Mouse (Mus musculus) heart, embryonic 12.5 days (tissue): ENCODE measurements around the gene Rpl38. TPM values are rescaled to one million over a fixed set of nuclear protein-coding genes. Genes with fewer than 3 reads are reported as not detected.

Experiments
- ATAC-seq: fragments of 200-750 bp; cut with Nextera tagmentation; 2 replicates; pipeline ENCODE4 v1.8.0; 2017; ENCODE audit warnings: moderate TSS enrichment, moderate library complexity; ENCODE audit not compliant: insufficient number of reproducible peaks, low FRiP score
- H3K27ac ChIP-seq: fragments of 300-500 bp; sonication (generic); 2 replicates; pipeline ENCODE4 v1.5.1; 2016; ENCODE audit warnings: mild to moderate bottlenecking, moderate library complexity; ENCODE audit not compliant: poor library complexity, severe bottlenecking
- H3K27me3 ChIP-seq: fragments of 300-500 bp; sonication (generic); replicated peaks from 2 replicates; pipeline ENCODE4 v1.6.1; 2016; ENCODE audit warnings: mild to moderate bottlenecking, moderate library complexity
- H3K36me3 ChIP-seq: fragments of 300-500 bp; sonication (generic); 2 replicates; pipeline ENCODE4 v1.6.1; 2016; ENCODE audit warnings: mild to moderate bottlenecking, moderate library complexity
- H3K4me1 ChIP-seq: fragments of 300-500 bp; sonication (generic); replicated peaks from 2 replicates; pipeline ENCODE4 v1.6.1; 2016; ENCODE audit warnings: mild to moderate bottlenecking
- H3K4me2 ChIP-seq: fragments of 300-500 bp; sonication (generic); 2 replicates; pipeline ENCODE4 v1.6.1; 2016; ENCODE audit warnings: mild to moderate bottlenecking, moderate library complexity
- H3K4me3 ChIP-seq: fragments of 300-500 bp; sonication (generic); 2 replicates; pipeline ENCODE4 v1.5.1; 2016; ENCODE audit warnings: mild to moderate bottlenecking
- H3K9ac ChIP-seq: fragments of 300-500 bp; sonication (generic); 2 replicates; pipeline ENCODE4 v1.6.1; 2016; ENCODE audit warnings: mild to moderate bottlenecking, moderate library complexity
- H3K9me3 ChIP-seq: fragments of 300-500 bp; sonication (generic); replicated peaks from 2 replicates; pipeline ENCODE4 v1.6.1; 2016; ENCODE audit warnings: mild to moderate bottlenecking, moderate library complexity
- WGBS: fragments of 180-500 bp; shearing (Covaris S2); methylation state at CpG from one replicate; pipeline ENCODE4 v1.1.7; 2016; 5-methylcytosine and 5-hydroxymethylcytosine counted together
- polyA plus RNA-seq: library from polyadenylated mRNA; unstranded; fragments of >200 nt; fragmentation: Nextera tagmentation; extraction: Ambion mirVana; gene quantifications from 2 replicates; pipeline ENCODE4 v1.2.1, GENCODE M21; 2016

Rpl38 gene
- polyA plus RNA-seq, 1 experiment from 2014 or later, result 816 TPM

DNA sequence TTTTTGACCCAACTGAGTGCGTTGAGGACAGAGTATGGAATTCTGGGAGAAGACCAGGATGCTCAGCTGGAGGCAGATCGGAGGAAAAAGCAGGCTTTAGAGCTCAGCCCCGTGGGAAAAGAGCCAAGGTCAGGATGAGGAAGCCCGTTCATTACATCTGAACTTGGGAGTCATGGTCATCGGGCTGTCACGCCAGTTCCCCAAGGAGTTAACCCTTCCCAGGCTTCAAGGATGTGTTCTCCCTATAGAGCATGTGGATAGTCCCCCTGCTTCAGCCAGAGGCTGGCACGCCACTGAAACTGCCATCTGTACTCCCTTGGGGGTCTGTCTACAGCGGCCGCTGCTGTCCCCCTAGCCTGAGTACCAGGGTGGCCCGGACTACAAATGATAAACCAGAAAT, 12.0 kb downstream of the Rpl38 start:
- WGBS, result 57% methylated on average over 10 of the region's 10 CpGs
- no peak overlapping the region for H3K9ac ChIP-seq
- H3K9me3 ChIP-seq, result no peaks in the 10 kb centered on the region
- no peaks in the 10 kb centered on the region for H3K36me3 ChIP-seq
- H3K4me3 ChIP-seq, result no peak overlapping the region
- ATAC-seq, result no peak
- H3K4me1 ChIP-seq, result peaks cover 52% of the 10 kb centered on the region
- peaks cover 8% of the 10 kb centered on the region; the same call in 1 of the 2 replicates for H3K27me3 ChIP-seq
- no peak overlapping the region for H3K4me2 ChIP-seq
- H3K27ac ChIP-seq, result no peak overlapping the region

DNA sequence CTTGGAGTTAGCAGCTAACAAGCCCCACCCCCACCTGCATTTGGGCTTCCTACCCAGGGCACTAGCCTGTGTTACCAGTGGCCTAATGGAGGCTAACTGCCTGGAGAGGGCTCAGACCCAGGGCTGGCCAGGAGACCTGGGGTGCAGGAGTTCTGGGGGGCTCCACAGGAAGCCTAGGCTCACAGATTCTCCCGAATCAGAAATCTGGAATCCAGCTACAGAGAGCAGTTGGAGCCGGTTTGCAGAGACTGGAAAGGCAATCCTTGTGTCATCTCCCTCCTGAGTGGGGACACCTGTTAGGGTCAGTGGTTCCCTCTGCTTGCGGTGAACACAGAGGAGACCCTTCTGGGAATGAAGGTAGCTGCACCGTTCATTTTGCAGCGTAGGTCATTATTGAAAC, 12.7 kb downstream of the Rpl38 start:
- peaks cover 57% of the 10 kb centered on the region for H3K4me1 ChIP-seq
- H3K9ac ChIP-seq, result no peak overlapping the region
- no peak overlapping the region for H3K4me2 ChIP-seq
- H3K27ac ChIP-seq, result no peak overlapping the region
- H3K9me3 ChIP-seq, result no peaks in the 10 kb centered on the region
- peaks cover 8% of the 10 kb centered on the region; the same call in 1 of the 2 replicates for H3K27me3 ChIP-seq
- no peak for ATAC-seq
- 70% methylated on average over 5 of the region's 5 CpGs for WGBS
- no peak overlapping the region for H3K4me3 ChIP-seq
- no peaks in the 10 kb centered on the region for H3K36me3 ChIP-seq

DNA sequence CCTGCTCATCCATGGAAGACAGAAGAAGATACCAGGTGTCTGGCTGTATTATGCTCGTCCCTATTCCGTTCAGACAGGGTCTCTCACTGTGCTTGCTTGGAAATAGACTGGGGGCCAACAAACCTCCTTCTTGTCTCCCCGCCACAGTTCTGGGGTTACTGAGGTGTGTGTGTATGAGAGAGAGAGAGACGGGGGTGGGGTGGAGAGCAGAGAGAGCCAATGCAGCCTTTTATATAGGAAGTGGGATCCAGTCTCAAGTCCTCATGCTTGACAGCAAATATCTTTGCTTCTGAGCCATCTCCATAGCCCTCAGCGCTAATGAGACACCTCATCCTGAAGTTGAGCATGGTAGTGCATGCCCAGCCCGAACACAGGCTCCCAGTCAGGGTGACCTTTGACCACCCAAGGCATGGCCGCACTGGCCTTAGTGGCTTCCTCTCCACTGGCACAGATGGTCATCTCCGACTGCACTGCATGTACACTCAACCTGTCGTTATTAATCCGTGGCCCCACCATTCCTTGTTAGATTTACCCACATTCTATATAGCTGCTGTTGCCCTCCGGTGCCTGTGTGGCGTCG, 14.1 kb downstream of the Rpl38 start:
- H3K27ac ChIP-seq, result no peak overlapping the region
- no peaks in the 10 kb centered on the region for H3K36me3 ChIP-seq
- H3K4me2 ChIP-seq, result no peak overlapping the region
- no peak overlapping the region for H3K4me3 ChIP-seq
- ATAC-seq, result no peak
- peaks cover 45% of the 10 kb centered on the region for H3K4me1 ChIP-seq
- no peaks in the 10 kb centered on the region for H3K9me3 ChIP-seq
- H3K27me3 ChIP-seq, result no peaks in the 10 kb centered on the region
- 91% methylated on average over 13 of the region's 13 CpGs for WGBS
- no peak overlapping the region for H3K9ac ChIP-seq

DNA sequence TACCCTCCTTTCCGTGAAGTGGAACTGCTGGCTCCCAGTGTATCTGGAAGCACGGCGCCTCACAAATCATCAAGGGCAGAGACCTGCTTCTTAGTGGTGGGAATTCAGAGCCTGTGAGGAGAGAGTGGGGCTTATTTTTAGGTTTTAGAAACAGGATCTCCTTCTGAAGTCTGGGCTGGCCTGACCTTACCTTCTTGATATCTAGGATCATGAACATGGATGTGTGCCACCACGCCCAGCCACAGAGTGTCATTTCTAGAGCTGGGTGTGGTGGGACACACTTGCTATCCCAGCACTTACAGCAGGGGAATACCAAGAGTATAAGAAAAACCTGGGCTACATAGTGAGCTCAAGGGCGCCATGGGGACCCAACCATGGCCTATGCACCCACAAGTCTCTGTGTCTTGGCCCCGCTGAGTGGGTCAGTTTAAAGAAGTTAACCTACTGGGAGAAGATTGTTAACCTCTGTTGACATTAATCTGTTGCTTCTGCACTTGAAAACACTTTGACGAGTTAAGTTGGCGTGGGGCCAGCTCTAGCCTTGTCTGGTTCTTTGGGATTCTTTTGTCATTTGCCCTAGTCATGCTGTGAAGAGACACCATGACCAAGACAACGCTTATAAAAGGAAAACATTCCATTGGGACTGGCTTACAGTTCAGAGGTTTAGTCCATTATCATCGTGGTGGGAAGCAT, 14.9 kb downstream of the Rpl38 start:
- WGBS, result 86% methylated on average over 10 of the region's 10 CpGs
- Histone ChIP-seq H3K27ac (no peak overlapping the region), H3K9me3 (no peaks in the 10 kb centered on the region), H3K4me1 (peaks cover 45% of the 10 kb centered on the region), H3K4me2 (no peak overlapping the region), H3K36me3 (no peaks in the 10 kb centered on the region), H3K4me3 (no peak overlapping the region), H3K9ac (no peak overlapping the region), H3K27me3 (no peaks in the 10 kb centered on the region)
- no peak for ATAC-seq

DNA sequence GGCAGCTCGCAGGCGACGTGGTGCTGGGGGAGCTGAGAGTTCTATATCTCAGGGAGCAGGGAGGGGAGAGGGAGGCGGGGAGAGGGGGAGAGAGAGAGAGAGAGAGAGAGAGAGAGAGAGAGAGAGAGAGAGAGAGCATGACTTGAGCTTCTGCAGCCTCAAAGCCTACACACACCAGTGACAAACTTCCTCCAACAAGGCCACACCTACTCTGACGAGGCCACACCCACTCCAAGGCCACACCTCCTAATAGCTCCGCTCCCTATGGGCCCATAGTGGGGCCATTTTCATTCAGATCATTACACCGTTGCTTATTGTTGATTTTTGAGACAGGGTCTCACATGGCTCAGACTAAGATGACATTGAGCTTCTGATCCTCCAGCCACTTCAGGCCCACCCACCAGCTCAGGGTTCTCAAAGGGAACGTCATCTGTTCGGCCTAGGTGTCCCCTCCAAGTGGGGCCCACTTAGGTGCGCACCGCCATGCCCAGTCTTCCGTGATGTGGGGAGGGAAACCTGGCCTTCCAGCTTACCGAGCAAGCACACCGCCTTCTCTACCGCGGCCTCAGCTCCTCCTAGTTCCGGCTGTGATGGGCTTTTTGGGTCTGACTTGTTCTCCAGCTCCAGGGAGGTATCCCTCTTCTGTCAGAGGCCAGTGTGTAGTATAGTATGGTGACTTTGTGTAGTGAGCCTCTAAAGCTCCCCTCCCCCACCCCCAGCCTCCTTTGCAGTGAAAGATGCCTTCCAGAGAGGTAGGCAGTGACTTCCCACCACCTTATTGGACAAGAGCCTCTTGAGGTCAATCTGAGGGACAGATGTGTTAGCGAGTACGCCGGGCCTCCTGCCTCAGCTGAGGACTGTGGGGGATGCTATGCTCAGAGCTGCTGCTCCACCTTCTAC, 15.6 kb downstream of the Rpl38 start:
- H3K4me2 ChIP-seq, result peak overlapping the region; percentile 3; the same call in 1 of the 2 replicates
- peak; percentile 23; the same call in 1 of the 2 replicates for ATAC-seq
- H3K27me3 ChIP-seq, result no peaks in the 10 kb centered on the region
- no peaks in the 10 kb centered on the region for H3K9me3 ChIP-seq
- peaks cover 43% of the 10 kb centered on the region for H3K4me1 ChIP-seq
- H3K36me3 ChIP-seq, result no peaks in the 10 kb centered on the region
- WGBS, result 61% methylated on average over 20 of the region's 20 CpGs
- no peak overlapping the region for H3K9ac ChIP-seq
- no peak overlapping the region for H3K4me3 ChIP-seq
- H3K27ac ChIP-seq, result no peak overlapping the region

DNA sequence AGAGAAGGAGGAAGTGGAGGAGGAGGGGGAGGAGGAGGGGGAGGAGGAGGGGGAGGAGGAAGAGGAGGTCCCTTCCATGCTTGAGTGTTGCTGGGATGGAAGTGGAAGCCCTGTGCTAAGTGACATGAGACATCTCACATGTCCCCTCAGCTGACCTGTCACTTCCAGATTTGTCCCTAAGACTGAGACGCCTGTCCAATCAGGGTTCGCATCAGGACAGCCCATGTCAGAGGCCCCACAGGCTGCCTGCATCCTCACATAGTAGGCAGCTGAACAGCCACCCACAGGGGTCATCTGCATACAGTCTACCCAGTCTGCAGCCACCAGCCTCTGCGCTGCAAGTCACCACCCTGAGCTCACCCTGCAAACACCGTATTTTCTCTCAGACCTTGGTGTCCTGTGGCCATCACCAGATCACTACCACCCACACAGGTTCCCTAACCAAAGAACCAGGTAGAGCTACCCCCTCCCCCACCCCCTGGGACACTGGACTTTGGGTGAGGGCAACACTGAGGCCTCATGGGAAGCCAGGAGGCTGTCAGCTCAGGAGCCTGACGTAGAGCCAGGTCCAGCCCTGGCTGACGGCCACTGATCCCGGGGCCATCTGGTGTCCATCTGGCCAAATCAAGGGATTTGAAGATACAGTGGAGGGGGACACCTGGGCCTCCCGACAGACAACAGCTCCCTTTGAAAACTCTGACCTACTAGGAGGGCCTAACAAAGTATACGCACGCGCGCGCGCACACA, 16.5 kb downstream of the Rpl38 start:
- no peaks in the 10 kb centered on the region for H3K9me3 ChIP-seq
- peak overlapping the region; percentile 53; the same call in 1 of the 2 replicates for H3K27ac ChIP-seq
- H3K4me3 ChIP-seq, result no peak overlapping the region
- H3K4me2 ChIP-seq, result no peak overlapping the region
- no peak for ATAC-seq
- peaks cover 35% of the 10 kb centered on the region for H3K4me1 ChIP-seq
- 52% methylated on average over 14 of the region's 14 CpGs for WGBS
- no peaks in the 10 kb centered on the region for H3K27me3 ChIP-seq
- no peak overlapping the region for H3K9ac ChIP-seq
- no peaks in the 10 kb centered on the region for H3K36me3 ChIP-seq

DNA sequence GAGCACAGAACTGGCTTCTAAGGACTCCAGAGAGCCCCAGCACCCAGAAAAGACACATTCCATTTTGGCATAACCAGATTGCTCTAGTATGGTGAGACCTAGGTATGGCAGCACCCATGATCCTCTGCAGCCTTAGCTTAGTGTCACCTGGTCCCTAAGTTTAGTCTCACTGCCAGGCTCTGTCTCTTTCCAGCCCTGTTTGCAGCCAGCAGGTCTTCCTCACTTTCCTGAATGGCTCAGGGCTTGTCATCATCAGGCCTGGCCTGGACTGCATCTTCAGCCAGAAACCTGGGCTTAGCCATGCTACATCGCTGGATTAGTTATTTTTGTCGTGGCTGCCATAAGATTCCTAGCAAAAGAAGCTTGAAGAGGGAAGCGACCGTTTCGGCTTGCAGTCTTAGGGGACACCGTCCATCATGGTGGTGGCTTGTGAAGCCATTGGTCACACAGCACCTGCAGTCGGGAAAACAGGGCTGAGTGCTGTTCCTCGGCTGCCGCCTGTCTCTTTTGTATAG, 17.3 kb downstream of the Rpl38 start:
- no peak for ATAC-seq
- H3K9ac ChIP-seq, result no peak overlapping the region
- no peak overlapping the region for H3K4me3 ChIP-seq
- no peak overlapping the region for H3K27ac ChIP-seq
- peaks cover 27% of the 10 kb centered on the region for H3K4me1 ChIP-seq
- no peaks in the 10 kb centered on the region for H3K36me3 ChIP-seq
- H3K9me3 ChIP-seq, result no peaks in the 10 kb centered on the region
- 62% methylated on average over 9 of the region's 9 CpGs for WGBS
- H3K4me2 ChIP-seq, result no peak overlapping the region
- H3K27me3 ChIP-seq, result no peaks in the 10 kb centered on the region

DNA sequence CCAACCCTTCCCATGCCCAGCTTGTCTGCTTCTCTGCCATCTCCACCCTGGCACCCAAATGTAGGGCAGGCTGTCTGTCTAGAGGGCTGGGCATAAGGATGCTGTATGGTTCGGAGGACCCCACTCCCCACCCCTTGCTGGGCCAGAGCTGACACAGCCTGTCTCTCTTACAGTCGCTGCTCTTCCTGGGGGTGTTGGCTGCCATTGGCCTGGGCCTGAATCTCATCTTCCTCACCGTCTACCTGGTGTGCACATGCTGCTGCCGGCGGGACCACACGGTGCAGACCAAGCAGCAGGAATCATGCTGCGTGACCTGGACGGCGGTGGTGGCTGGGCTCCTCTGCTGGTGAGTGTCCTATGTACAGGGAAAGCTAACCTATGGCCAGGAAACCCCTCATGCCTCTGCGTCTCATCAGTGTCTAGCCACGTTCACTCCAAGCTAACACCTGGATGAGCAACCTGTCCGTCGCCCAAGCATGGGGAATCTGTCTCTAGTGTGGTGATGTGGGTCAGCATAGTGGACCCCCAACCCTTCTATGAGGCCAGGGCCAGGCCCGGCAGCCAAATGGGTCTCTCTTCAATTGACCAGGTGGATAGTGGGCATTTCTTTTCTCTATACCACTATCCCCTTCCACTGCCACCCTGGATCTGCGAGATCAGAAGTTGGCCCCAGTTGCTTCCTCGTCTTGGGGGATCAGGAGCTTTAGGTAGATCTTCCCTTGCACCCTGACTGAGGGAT, 18.1 kb downstream of the Rpl38 start:
- Histone ChIP-seq H3K4me1 (peaks cover 22% of the 10 kb centered on the region), H3K4me2 (no peak overlapping the region), H3K36me3 (no peaks in the 10 kb centered on the region), H3K27me3 (no peaks in the 10 kb centered on the region), H3K9me3 (no peaks in the 10 kb centered on the region), H3K9ac (no peak overlapping the region), H3K4me3 (no peak overlapping the region), H3K27ac (no peak overlapping the region)
- ATAC-seq, result no peak
- WGBS, result 89% methylated on average over 16 of the region's 16 CpGs

DNA sequence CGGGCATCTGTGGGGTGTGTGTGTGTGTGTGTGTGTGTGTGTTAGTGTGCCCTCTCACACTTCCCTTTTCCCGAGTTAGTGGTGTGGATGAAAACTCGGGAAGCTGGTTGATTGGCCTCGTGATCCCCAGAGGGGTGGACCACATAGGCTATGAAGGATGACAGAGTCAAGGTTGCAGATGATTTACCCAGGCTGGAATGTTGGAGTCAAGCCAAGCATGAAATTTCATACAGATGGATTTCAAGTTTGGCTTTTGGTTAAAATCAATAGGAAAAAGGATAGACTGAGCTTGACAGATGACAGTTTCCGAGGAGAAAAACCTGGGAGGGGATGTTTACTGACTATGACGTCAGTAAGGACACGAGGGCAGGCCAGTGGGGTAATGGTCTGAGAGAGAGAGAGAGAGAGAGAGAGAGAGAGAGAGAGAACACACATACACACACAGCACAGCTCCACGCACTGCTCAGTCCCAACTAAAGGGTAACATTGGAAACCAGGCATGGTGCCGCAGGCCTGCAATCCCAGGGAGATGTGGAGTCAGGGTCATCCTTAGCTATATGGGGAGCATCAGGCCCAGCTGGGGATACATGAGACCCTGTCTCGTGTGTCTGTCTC, 19.4 kb downstream of the Rpl38 start:
- ATAC-seq, result no peak
- no peaks in the 10 kb centered on the region for H3K36me3 ChIP-seq
- H3K27me3 ChIP-seq, result no peaks in the 10 kb centered on the region
- H3K4me3 ChIP-seq, result no peak overlapping the region
- no peak overlapping the region for H3K9ac ChIP-seq
- no peaks in the 10 kb centered on the region for H3K9me3 ChIP-seq
- H3K4me2 ChIP-seq, result no peak overlapping the region
- no peak overlapping the region for H3K27ac ChIP-seq
- peaks cover 22% of the 10 kb centered on the region for H3K4me1 ChIP-seq
- 58% methylated on average over 10 of the region's 10 CpGs for WGBS

DNA sequence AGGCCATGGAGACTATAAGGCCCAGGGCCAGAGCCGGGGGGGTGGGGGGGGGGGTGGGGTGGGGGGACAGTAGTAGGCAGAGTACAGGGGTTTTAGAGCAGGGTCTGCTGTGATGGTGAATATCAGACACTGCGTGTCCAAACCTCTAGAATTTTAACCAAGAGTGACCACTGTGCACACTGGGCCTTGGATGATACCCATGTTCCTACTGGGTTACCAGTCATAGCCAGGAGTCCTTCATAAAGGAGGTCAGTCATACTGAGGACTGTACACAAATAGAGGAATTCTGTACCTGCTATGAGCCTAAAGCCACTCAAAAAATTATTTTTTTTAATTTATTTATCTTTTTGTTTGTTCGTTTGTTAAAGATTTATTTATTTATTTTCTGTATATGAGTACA, 20.4 kb downstream of the Rpl38 start:
- no peak overlapping the region for H3K27ac ChIP-seq
- H3K4me3 ChIP-seq, result no peak overlapping the region
- H3K4me2 ChIP-seq, result no peak overlapping the region
- 81% methylated on average over 3 of the region's 3 CpGs for WGBS
- H3K27me3 ChIP-seq, result no peaks in the 10 kb centered on the region
- peaks cover 22% of the 10 kb centered on the region for H3K4me1 ChIP-seq
- no peaks in the 10 kb centered on the region for H3K9me3 ChIP-seq
- no peaks in the 10 kb centered on the region for H3K36me3 ChIP-seq
- H3K9ac ChIP-seq, result no peak overlapping the region
- ATAC-seq, result no peak
